Mouse (Mus musculus) cerebellum, adult 9-11 months (tissue): Measurements from ENCODE around the gene Rnf121.

Experiments used
- DNase-seq: peaks from one replicate; pipeline ENCODE4 v3.0.0; 2022

Rnf121 gene

DNA sequence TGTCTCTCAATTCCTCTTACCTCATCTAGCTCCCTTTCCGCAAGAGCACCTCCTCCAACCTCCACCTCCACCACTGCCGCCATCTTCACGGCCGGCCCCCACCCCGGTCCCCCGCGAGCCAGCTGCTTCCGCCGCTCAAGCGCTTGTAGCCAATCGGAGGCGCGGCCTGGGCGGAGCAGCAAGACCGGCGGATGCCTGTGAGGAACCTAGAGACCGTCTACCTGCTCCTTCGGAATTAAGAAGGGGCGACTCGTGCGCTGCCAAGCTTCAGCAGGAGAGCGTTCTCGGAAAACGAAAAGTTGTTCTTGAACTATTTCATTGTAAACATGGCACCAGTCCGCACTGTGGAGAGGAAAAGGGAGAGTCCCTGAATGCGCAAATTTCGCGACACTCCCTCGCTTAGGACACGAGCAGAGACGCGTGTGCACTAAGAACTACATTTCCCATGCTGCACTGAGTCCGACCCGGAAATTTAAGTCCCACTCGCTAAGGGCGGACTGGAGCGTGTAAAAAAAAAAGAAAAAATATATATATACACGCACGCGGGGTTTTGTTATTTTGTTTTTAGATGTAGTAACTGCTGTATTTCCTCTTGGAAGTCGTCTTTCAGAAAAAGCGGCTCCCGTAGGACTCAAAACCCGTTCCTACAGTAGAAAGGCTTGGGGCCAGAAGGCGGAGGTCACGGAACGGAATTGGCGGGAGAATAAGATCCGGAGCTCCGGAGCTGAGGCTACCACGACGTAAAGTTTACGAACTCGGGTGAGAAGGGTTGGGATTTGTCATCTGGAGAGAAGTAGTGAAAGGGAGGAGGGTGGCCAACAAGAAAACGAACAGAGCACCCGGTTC, at the start of gene Rnf121, which contains the start of the genes Xndc1 and Xntrpc:
Gene Rnf121 (minus strand): TSS at position 424 of the 846 bp plus-strand sequence.
Gene Xndc1 (plus strand): TSS at position 466 of the 846 bp plus-strand sequence.
Gene Xntrpc (plus strand): TSS at position 668 of the 846 bp plus-strand sequence.
- peak; percentile 93 for DNase-seq

DNA sequence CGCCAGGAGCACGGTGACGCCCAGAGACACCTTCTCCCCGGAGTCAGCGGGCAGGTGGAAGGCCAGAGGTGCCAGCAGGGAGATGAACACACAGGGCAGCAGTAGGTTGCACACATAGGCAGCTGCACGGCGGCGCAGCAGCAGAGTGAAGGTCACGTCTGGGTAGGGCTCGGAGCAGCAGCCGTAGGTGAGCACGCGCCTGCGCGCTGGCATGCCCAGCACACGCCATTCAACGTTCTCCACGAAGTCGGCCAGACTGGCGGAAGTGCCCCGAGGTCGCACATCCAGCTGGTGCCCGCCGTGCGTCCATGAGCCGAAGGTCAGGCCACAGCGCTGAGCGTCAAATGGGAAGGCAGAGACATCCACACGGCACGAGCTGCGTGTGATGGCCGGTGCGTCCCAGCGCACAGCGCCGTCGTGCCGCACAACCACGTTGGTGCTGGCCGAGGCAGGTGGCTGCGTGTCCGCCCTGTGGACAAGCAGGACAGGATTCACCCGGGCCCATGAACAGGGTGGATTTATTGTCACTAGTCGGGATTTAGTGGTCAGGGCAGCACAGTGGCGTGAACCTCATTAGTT, 48.0 kb upstream of the Rnf121 start:
- no peak for DNase-seq

DNA sequence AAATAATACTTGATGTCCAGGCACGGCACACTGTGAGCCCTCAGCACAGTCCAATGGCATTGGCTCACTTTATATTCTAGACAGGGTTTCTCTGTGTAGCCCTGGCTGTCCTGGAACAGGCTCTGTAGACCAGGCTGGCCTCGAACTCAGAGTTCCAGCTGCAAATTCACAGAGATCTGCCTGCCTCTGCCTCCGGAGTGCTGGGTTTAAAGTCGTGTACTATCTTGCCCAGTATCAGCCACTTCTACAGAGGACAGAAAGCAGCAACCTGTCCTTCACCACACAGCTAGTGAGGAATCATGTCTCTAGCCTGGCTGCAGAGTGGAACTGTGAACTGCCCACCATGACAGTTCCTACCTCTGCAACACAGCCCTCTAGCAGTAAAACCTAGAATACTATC, 44.5 kb upstream of the Rnf121 start:
- DNase-seq = no peak

DNA sequence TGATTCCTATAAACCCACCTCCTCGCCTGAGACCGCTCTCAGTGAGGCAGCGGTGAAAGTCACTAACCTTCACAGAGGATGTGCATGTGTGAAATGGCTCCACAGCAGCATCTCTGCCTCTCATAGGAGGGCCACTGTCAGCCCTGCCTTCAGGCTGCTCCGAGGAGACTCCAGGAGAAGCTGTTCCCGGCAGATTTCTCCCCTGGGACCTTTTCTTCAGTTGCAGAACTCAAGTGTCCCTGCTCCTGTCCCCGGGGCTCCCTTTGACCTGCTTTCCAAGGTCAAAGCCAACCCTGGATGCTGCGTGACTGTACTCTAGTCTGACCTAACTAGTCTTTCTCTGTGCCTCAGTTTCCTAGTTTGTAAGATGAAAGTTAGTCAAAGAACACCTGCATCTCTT, 43.9 kb upstream of the Rnf121 start, which contains the start of gene Art5:
Gene Art5 (minus strand): TSS at position 319 of the 400 bp plus-strand sequence.
- no peak for DNase-seq

DNA sequence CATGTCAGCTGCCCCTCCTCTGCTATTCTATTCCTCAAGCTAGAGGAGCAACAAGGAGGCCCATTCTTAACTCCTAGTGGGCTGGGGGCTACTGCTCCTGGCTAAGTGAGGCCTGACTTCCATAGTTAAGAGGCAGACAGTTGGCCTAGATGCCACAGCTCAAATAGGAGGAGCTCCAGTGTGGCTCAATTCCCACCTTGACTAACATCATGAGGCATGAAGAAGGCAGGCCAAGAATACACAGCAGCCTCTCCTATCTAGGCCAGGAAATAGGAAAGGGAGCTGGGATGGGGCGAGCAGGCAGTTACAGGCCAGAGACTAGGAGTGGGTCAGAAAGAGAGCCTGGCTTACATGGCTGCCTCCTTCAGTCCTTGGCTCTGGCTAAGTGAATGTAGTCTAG, 42.9 kb upstream of the Rnf121 start:
- DNase-seq = no peak

DNA sequence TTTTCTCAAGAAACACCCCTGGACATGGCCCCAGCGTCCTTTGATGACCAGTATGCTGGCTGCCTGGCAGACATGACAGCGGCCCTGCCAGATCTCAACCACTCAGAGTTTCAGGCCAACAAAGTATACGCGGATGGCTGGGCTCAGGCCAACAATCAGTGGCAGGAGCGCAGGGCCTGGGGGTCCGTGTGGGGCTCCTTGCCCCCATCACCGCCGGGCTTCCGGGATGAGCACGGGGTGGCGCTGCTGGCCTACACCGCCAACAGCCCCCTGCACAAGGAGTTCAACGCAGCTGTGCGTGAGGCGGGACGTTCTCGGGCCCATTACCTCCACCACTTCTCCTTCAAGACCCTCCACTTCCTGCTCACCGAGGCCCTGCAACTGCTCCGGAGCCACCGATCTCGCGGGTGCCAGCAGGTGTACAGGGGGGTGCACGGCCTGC, 41.5 kb upstream of the Rnf121 start:
- DNase-seq = no peak

DNA sequence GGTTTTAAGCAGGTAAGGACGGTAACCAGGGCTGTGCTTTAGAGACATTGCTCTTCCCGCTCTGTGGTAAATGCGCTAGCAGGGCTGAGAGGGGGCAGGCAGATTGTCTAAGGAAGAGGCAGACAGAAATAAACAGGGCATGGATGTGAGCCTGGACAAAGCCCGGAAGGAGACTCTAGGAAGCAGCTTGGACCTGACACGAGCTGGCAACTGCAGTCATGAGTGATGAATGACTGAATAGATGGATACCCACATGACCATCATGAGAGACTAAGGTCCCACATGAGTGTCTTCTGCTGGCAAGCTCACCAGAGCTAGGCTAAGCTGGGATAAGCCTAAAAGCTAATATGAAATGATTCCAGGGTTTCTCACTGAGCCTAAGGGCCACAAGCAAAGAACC, 38.9 kb upstream of the Rnf121 start:
- peak; percentile 70 for DNase-seq

DNA sequence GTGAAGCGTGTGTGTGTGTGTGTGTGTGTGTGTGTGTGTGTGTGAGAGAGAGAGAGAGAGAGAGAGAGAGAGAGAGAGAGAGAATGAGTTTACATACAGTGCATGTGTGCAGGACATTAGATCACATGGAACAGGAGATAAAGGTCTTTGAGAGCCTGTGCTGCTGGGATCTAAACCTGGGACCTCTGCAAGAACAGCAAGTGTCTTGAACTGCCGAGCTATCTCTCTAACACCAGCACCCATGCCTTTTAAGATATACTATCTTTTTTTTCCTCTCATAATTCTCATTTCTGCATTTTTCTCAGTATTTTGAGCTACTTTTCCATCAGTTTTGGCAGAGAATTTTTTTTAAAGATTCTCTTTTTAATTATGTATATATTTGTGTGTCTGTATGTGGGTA, 38.3 kb upstream of the Rnf121 start:
- no peak for DNase-seq

DNA sequence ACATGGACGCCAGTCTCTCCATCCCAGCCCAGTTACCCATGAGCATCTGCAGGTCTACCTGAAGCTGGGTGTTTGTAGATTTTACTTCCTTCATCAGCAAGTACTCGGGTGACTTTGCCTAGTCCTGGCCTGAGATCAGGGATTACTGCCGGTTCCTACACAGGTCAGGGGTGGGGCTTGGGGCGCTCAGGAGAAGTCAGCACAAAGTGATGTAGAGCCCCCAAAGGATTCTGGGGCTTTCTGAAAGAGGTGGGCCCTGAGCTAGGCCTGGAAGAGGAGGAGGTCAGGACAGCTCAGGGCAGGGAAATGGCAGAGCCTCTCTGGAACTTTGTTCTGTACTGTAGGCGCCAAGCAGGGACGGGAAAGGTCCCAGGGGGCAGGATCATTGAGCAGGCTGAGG, 37.4 kb upstream of the Rnf121 start:
- no peak for DNase-seq

DNA sequence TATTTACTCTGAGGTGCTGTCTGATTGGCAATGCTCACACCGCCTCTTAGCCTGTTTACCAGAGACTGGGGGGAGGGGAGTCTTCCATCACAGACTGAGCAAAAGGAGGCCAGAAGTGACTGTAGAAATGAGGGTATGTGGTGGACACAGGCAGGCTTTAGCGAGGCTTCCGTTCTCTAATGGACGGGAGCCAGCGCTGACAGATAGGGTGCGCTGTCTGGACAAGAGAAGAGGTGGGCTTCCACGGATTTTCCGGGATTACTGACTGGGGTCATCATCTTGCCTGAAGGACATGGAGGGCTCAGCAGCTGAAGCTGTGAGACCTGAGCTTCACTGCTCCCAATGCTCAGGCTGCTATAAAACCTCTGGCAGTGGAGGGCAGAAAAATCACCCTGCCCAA, 37.0 kb upstream of the Rnf121 start:
- DNase-seq = no peak

DNA sequence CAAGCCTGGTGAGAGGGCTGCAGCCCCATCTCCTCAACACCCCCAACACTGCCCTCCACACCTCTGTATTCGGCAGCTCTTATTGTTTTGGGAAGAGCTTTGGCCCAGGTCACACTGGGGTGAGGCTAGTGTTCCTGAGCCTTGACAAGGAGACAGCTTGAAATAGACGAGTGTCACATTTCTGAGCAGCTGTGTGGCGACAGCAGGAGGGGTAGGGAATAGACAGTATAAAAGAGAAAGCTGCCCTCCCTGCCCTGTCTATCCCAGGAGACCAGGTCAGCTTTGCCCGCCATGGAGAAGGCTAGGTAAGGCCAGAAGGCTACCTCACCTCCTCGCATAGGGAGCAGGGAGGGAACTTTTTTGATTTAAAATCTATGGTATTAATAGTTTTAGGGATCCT, 36.2 kb upstream of the Rnf121 start, which contains the start of gene Art1:
Gene Art1 (plus strand): TSS at position 257 of the 400 bp plus-strand sequence.
- DNase-seq = no peak

DNA sequence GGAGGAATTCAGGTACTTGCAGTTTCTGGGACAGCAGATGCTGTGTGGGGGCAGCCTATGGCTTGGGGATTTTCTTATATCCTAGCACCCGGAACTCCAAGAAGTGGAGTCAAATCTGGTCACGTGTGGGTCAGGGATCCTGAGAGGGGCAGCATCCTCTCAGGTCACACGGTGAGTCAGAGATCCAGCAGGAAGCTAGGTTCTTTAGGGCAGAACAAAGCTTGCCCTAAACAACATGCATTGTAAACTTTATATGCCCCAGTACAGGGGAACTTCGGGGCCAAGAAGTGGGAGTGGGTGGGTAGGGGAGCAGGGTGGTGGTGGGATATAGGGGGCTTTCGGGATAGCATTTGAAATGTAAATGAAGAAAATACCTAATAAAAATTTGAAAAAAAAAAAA, 35.6 kb upstream of the Rnf121 start:
- DNase-seq = no peak

DNA sequence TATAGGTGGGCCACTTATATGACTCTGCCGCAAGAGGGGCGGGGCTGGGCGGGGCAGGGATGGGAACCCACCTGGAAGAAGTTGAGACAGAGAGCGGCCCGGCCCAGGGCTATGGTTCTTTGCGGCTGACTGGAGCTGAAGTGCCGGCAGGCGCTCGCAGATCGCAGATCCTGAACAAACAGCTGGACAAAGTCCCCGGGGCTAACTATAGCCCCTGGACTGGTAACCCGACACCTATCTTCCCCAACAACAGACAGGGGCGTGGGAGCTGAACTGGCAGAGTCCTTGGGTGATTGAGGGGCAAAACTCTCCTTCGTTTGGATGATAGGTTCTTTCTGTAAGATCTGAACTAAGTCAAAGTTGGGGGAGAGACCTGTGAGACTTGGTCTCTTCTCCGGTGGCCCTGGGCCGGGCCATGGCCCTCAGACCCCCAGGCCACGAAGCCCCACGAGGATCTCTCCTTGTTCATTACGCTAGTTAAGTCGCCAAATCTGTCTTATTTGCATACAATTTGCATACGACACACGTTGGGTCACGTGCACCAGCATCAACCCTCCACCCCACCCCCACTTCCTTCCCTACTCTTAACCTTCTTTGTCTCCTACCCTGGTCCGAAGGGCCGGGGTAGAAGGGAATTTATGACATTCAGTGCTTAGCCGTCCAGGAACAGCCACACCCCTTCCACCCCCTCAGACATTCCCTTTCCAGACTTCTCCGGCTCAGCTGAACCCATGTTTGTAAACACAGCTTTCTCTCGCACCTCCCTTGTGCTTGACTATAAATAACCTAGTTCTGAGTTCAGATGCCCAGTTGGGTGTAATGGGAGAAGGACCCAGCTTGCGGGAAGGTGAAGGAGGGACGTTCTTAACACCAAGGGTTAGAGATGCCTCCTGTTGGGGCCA, 34.7 kb upstream of the Rnf121 start:
- no peak for DNase-seq

DNA sequence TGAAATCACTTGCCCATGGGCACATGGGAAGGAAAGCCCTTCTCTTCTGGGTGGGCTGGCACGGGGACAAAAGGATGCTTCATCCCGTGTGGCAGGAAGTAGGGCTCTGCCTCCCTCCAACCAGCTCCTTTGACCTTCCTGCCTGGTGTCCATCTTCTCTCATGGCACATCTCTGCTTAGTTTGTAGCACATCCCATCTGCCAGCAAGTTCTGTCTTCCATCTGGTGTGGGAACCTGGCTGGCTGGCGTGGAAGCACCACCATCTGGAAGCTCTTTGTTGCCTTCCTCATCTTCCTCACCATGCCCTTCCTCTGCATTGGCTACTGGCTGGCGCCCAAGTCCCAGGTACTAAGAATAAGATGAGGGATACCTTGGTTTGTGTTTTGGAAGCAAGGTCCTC, 22.1 kb upstream of the Rnf121 start:
- peak; percentile 58 for DNase-seq

DNA sequence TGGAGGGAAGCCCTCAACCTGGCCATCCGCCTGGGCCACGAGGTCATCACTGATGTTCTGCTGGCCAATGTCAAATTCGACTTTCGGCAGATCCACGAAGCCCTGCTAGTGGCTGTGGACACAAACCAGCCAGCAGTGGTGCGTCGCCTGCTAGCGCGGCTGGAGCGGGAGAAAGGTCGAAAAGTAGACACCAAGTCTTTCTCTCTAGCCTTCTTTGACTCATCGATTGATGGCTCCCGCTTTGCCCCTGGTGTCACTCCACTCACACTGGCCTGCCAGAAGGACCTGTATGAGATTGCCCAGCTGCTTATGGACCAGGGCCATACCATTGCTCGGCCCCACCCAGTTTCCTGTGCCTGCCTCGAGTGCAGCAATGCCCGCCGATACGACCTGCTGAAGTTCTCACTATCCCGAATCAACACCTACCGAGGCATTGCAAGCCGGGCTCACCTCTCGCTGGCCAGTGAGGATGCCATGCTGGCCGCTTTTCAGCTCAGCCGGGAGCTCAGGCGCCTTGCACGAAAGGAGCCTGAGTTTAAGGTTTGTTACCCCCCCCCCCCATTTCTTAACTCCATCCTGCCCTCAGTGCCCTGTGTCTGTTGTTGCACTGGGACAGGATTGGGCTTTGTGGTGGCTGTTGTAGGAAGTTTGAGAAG, 18.9 kb upstream of the Rnf121 start:
- no peak for DNase-seq

DNA sequence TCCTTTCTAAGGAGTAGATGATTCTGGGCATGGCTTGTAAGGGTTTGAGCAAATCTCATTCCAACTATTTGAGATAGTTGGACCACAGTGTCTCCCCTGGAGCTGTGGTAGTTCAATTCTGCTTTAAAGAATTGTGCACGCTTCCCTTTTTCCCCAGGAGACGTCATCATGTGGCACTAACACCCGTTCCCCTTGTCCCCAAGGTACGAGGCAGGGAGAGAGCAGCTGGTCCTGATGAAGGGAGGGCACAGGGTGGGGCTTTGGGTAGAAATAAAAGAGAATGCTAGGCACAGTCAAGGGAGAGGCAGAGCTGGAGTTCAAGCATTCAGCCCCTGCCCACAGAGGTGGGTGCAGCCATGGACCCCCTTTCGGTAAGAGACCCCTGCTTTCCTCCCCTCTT, 17.5 kb upstream of the Rnf121 start, which contains the start of gene Trpc2:
Gene Trpc2 (plus strand): TSS at position 301 of the 400 bp plus-strand sequence.
- DNase-seq = no peak

DNA sequence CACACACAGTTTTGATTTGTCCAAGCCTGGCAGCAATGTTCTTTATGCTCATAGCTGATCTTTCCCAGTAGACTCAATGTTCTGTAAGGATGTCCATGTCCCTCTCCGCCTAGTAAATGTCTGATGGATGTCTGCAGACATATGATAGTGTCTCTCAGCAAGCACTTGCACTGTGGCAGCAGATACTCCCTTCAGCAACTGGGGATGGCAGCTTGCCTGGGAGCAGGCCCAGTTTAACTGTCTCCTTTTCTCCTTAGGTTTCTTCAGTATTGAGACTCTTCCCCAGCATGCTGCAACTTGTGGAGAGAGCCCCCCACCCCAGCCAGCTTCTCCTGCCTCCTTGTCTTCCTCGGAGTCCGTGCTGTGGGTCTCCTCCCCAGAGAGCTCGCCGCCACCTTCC, 16.5 kb upstream of the Rnf121 start:
- no peak for DNase-seq

DNA sequence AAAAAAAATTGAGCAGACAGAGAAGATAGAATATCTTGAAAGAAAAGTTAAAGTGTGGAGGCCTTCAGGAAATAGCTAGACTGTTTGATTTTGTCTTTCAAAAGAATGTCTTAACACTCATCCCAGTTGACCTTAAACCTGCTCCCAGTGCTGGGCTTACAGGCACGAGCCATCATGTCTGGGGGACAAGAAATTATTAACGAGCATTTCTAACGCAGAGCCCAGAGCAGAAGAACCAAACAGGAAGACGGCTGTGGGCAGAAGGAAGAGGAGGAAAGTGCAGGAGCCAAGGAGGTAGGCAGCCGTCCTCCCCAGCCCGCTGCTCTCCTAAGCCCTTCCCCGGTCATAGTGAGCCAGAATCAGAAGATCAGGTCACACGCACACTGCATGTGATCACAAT, 15.0 kb upstream of the Rnf121 start:
- no peak for DNase-seq

DNA sequence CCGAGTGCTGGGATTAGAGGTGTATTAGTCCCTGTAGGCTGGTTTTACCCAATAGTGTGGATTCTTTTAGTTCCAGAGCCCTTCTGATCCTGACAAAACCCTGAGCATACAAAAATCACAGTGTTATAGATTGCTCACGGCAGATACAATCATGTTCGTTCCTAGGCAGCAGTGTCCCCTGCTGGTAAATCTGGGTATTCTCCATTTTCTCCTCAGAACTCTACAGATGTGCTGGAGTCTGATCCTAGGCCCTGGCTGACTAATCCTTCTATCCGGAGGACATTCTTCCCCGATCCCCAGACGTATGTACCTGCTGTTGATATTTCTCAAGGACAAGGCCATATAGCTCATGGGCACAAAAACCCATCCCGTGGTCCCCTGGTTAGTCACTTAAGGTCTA, 13.2 kb upstream of the Rnf121 start:
- DNase-seq = no peak

DNA sequence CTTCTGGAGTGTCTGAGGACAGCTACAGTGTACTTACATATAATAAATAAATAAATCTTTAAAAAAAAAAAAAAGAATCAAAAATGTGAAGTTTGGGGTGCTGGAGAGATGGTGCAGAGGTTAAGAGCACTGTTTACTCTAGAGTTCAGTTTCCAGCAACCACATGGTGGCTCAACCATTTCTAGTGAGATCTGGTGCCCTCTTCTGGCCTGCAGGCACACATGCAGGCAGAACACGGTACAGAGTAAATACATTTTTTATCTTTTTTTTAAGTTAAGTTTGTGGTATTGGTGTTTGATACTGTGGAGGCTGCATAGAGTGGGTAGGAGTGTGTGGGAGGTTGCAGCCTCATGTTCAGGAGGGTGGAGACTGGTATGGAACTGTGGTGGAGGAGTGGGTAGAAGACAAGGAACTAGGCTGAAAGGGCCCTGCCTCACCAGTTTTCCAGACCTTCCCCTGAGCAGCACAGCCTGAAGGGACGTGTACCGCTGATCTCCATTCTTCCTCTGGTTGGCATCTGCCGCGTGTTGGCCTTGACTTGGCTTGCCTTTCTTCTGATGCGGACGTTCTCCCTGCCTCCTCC, 11.5 kb upstream of the Rnf121 start:
- DNase-seq = no peak

DNA sequence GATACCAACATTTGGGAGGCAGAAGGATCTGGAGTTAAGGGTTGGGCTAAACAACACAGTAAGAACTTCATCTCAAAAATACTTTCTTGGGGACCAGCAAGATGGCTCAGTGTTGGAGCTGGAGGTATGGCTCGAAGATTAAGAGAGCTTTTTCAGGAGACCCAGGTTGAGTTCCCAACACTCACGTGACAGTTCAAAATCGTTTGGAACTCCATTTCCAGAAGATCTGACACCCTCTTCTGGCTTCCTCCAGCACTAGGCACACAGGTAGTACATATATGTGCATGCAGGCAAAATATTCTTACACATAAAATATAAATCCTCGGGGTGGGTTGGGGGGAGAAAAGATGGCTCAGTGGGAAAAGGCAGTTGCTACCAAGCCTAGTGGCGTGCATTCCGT, 1.1 kb upstream of the Rnf121 start:
- DNase-seq = no peak

DNA sequence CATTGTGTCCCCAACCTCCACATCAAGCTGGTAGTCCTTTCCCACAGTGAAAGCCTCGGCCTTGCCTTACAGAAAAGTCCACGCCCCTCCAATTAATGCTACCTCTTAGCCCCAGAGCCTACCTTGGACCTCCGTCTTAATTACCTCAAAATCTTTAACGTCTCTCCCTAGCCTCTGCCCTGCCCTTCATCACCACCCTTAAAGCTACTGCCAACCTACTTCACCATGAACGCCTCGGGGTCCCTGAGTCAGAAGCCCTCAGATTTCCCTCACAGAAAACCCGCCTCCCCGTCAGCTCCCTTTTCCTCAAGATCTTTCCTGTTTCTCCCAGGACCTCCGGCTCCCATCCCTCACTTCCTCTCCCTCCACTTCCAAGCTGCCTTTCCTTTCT, 619 bp downstream of the Rnf121 start:
- DNase-seq = no peak
